Mouse (Mus musculus): Measurements from ENCODE around the gene Fam162a.
"Not testable (repeated sequence)": the region's sequence is repeated elsewhere in the genome, so short reads cannot be mapped to it uniquely, and the experiment has no call there.

Gene Fam162a

GRCm38 (mm10) chr16:36057933-36058475 is 13.4 kb downstream of the Fam162a start:
- DNase-seq, result peak; percentile 23 to 29

- no peak for DNase-seq
Measured at GRCm38 (mm10) chr16:36056416-36056815, 15.0 kb downstream of the Fam162a start.

- no peak for DNase-seq
Measured at GRCm38 (mm10) chr16:36054920-36055319, 16.5 kb downstream of the Fam162a start.

- no peak for DNase-seq
Measured at GRCm38 (mm10) chr16:36053524-36054275, 17.7 kb downstream of the Fam162a start.

- no peak for DNase-seq
Measured at GRCm38 (mm10) chr16:36051491-36051890, 19.9 kb downstream of the Fam162a start.

GRCm38 (mm10) chr16:36047538-36047937 is 23.9 kb downstream of the Fam162a start:
- no peak for DNase-seq

GRCm38 (mm10) chr16:36043964-36044363 is 27.4 kb downstream of the Fam162a start:
- no peak for DNase-seq

GRCm38 (mm10) chr16:36043073-36043472 is 28.3 kb downstream of the Fam162a start:
- no peak for DNase-seq

- no peak for DNase-seq
Measured at GRCm38 (mm10) chr16:36041625-36042020, 29.8 kb downstream of the Fam162a start.

GRCm38 (mm10) chr16:36040640-36041624 is 30.5 kb downstream of the Fam162a start, which contains the start of gene Wdr5b:
TSS of gene Wdr5b (plus strand) at chr16:36041190.
- DNase-seq, result peak; percentile 93 to 98

- DNase-seq, result not testable (repeated sequence)
Measured at GRCm38 (mm10) chr16:36028120-36028519, 43.3 kb downstream of the Fam162a start.

- DNase-seq, result no peak
Measured at GRCm38 (mm10) chr16:36016335-36016734, 55.1 kb downstream of the Fam162a start.

GRCm38 (mm10) chr16:36008396-36008795 is 63.0 kb downstream of the Fam162a start:
- DNase-seq, result no peak

GRCm38 (mm10) chr16:35998852-35999251 is 72.5 kb downstream of the Fam162a start:
- not testable (repeated sequence) for DNase-seq
